Mouse (Mus musculus) stomach, adult 2 months (tissue): ENCODE measurements around the gene Serpine3. TPM values are rescaled to one million over a fixed set of nuclear protein-coding genes. Genes with fewer than 3 reads are reported as not detected.

ENCODE experiments used
- polyA plus RNA-seq: library from polyadenylated mRNA; depleted of rRNA; stranded (reverse); fragments of >200 nt; gene quantifications from 2 replicates; pipeline ENCODE4 v1.2.3, GENCODE M21; 2012; rRNA removed

Gene Serpine3
- not detected in 2 replicates for polyA plus RNA-seq

DNA sequence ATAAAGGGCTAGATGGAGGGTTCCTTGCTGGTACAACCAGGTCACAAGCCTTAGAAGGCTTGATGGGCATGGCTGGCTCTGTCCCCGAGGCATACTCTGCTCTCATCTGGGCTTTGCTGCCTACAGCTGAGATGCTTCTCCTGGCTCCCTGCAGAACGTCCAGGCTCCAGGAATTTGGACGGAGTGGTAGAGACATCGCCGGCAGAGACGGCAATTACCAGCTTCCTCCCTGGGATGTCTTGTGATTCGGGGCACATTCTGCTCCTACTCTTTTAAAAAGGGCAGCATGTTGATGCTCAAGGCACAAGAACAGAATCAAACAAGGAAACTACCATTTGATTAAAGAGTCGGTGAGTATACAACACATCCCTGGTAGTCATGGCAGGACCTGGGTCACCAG is at the start of gene Serpine3:
Gene Serpine3 (plus strand): TSS at position 301 of the 400 bp plus-strand sequence.

Other genes starting within 250 kb of the Serpine3 start
- not detected in 2 replicates for gene Gucy1b2, start 207.4 kb upstream of the Serpine3 start, polyA plus RNA-seq
- 2.3 and 2.9 TPM in 2 replicates for gene Fam124a, start 107.9 kb upstream of the Serpine3 start, polyA plus RNA-seq
- not detected in 2 replicates for gene Gm4131, start 96.7 kb upstream of the Serpine3 start, polyA plus RNA-seq
- gene Ints6, start 97.5 kb downstream of the Serpine3 start, polyA plus RNA-seq = 2.0 and 3.1 TPM in 2 replicates
- gene Wdfy2, start 174.0 kb downstream of the Serpine3 start, polyA plus RNA-seq = 1.6 and 2.3 TPM in 2 replicates